Mouse (Mus musculus) frontal cortex, postnatal 10 days (tissue): ENCODE data around the gene Pmvk.

ENCODE experiments used
- DNase-seq, 2 experiments: peaks; one replicate each; pipeline ENCODE4 v3.0.0; 2022; ENCODE audit warnings: low spot score in 2 of 2, mixed read lengths in 1 of 2

The Pmvk gene

DNA sequence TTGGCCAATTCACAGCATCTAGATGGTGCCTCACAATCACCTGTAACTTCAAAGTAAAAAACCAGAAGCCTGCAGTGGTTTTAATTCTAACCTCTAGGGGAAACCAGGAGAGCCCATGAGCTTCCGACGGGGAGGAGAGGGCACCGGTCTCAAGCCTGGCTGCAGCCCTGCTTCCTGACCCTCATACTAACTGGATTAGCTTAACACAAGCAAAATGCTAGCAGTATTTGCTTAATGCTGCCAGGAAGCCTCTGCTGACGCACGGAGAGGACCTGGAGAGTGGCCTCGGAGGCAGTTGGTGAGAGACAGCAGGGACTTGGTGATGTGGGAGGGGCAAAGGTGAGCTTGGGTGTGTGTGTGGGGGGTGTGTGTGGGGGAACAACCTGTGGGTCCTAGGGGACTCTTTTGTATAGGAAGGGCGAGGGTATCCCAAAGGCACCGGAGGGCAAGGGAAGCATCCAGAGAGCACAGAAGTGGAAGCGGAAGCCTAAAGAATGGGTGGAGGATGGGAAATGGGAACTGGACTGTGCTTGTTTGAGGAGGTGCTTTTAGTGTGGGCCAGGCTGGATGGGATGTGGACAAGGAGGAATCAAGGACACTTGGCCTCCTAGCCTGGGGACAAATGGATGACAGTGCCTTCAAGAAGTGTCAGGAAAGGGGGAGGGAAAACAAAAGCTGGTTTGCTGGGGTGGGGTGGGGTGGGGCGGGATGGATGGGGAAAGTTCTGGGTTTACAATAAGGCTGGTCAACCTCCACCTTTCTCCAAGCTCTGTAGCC lies at the start of gene Pmvk:
Gene Pmvk, plus strand, starts transcription at position 141 of the 777 bp plus-strand sequence.
- DNase-seq = no peak

- no peak for DNase-seq
Observed at GRCm38 (mm10) chr3:89406887-89407286, 47.5 kb upstream of the Pmvk start.

DNA sequence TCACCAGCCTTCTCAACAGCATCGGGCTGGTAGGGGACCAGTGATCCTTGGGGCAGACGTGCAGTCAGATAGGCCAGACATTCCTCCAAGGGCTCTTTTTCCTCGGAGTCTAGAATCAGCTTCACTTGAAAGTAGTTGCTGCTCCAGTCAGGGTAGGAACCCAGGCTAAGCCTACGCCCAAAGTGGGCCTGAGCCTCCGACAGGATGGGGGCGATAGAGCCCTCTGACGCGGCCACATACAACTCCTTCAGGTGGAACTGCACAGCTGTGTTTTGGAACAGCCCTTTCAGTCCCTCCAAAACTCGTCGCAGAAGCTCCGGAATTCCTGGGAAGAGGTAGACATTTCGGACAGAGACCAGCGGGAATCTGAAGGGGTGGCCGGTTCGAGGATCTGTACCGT lies 45.9 kb upstream of the Pmvk start:
- DNase-seq = no peak

- no peak for DNase-seq
Observed at GRCm38 (mm10) chr3:89409701-89410100, 44.6 kb upstream of the Pmvk start.

DNA sequence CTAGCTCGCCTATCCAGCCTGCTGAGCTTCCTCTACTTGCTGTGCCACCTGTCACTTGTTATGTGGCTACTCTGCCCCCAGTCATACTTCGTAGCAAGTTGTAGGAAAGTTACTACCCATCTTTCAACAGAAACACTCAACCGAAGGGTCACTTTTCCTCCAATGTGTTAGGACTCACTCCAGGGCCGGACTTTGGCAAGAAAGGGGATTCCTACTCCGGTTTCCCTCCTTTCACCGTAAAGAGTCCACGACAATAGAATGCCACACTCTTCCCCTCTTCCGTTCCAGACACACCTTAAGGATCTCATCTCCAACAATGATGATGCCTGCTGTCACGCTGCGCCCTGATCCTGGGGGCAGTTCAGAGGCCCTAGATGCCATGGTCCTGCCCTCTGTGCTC lies 43.5 kb upstream of the Pmvk start:
- no peak for DNase-seq

DNA sequence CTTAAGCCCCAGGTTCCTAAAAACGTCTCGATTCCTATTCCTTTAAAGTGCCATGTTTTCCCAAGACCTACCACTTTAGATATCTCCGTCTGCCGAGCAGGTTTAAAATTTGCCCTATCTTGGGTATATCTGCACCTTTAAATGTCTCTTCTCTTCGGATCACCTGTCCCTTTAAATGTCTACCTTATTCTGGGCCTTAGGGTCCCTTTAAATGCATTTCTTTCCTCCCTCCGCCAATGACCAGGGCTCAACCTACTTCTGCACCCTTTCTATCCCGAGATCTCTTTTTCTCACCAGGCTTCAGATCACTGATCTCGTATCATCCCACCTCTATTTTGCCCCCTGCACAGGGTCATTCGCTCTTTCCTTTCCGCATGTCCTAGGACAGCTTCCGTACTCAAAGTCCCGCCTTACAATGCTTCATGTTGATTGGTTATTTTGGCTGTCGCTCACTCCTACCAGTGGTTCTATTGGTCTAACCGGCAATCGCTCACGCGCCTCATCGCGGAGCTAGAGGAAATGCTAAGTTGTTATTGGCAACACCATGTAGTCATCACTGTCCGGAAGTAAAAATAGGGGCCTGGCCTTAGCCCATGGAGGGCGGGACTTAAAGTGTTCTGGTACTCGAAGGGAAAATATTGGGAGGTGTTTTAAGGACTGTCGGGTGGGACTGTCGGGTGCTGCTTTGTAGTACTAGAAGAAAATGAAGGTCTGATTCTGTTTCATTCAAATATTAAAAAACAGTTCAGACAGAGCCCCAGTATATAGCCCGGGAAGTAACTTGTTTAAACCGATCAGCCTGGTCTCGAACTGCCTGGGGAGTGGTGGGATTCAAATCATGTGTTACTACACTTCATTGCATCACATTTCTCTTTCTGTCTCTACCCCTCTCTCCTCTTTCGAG lies 42.6 kb upstream of the Pmvk start, which contains the start of gene Flad1:
Gene Flad1, minus strand, starts transcription at position 381 of the 904 bp plus-strand sequence.
- peak; percentile 99 for DNase-seq

DNA sequence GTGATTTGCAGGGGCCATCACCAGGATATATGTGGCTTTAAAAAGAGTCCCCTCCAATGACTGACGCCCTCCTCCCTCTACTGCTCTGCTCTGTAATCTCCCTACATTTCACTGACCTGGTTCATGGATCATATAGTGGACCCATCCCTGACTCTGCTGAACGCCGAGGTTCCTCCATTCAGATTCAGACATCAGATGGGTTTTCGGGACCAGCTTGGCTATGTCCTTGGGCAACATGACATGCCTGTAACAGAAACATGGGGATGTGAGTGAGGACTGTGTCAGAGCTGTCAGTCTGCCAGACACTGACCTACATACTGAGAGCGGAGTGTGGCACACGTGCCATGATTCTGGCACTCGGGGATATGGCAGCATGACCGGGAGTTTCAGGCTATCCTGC lies 38.2 kb upstream of the Pmvk start:
- DNase-seq = no peak

DNA sequence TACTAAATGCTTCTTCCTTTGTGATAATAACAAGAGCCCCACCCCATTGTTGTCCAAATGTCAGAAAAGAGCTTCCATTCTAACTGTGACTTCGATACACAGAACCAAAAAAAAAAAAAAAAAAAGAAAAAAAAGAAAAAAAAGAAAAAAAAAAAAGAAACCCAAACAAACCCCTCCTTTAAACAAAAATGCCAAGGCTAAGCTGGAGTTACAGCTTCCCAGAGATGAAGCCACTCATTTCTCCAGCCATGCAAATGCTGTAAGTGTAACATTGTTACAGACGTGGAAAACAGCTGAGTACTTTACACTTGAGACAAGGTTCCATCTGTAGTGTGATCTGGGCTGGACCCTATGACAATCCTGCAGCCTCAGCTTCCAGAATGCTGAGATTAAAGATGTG lies 37.2 kb upstream of the Pmvk start:
- no peak for DNase-seq

DNA sequence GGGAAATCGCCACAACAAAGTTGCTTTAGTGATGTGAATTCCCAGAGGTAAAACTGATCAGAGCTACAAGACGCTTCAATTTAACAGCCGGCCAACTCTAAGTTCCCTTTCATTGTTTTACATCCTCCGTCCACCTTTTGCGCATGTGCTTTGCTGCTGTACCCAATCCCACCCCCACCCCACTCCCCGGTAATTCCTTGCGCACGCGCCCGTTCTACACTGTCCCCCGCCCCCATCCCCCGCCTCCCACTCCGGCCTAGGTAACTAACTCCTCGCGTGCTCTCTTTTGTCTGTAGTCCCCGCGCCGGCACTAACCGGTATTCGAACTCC lies 36.5 kb upstream of the Pmvk start:
- DNase-seq = no peak

DNA sequence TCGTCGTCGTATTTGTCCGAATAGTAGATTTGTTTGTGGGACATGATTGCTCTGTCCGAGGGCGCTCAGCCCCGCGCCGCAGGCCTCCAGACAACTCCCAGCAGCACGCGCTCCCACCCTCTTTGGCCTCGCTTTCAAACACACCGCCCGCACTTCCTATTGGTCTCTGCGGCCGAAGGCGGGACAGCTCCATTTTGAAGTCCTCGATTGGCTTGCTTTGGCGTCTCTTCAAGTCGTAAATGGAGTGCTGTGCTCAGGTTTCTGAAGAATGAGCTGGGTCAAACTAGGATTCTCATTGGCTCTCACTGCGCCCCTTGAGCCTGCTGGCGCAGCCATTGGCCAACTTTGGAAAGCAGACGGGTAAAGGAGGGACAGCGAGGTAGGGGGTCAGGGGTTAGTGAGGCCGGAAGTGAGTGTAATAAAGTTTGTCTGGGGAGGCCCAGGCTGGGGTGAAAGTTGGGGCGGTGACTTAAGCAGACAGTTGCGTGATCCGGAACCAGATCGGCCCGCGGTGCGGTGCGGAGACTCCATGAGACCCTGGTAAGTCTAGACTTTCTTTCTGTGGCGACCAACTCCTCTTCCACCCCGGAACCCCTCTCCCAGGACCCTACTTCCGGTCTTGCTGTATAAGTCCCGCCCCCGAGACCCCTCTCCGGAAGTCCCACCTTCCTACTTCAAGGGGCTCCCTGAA lies 36.0 kb upstream of the Pmvk start, which contains the start of the genes Cks1b and Shc1:
Gene Cks1b, minus strand, starts transcription at position 214 of the 691 bp plus-strand sequence.
Gene Shc1, plus strand, starts transcription at position 274 of the 691 bp plus-strand sequence.
- DNase-seq = peak; percentile 92 to 96

GRCm38 (mm10) chr3:89418861-89419250 lies 35.5 kb upstream of the Pmvk start:
- peak in 1 of 2 experiments; percentile 50 for DNase-seq

DNA sequence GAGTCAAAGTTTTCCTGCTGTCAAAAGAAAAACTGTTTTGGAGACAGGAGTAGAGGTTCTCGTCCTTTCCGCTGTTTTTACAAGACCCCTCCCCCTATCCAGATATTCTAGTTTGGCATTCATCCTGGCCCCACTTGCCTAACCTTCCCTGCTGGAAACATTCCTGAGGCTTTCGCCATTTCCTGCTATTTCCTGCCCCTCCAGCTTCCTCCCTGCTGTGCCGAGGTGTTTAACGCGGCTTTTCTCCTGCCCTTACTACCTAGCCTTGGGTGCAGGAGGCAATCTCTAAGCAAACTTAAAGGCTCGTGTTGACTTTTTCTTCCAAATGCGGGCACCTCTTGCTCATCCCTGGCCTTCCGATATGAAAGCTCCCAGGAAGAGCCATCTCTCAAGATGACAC lies 34.8 kb upstream of the Pmvk start:
- no peak for DNase-seq

DNA sequence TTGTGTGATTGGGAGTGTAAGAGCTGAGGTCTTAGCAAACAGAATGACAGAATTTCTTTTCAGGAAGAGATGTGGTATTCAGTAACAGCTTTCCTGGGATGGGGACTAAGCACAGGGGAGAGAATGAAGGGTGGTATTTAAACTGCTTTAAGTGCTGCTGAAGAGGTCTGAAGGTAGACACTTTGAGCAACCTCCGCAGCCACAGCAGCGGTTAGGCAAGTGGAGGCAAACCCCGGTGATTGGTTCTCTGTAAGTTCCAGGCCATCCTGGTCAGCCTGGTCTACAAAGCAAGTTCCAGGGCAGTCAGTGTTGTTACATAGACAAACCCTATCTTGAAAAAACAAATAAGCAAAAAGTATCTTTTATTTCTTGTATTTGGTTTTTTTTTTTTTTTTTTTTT lies 34.4 kb upstream of the Pmvk start:
- DNase-seq = no peak

- no peak for DNase-seq
Observed at GRCm38 (mm10) chr3:89420421-89420820, 33.9 kb upstream of the Pmvk start.

DNA sequence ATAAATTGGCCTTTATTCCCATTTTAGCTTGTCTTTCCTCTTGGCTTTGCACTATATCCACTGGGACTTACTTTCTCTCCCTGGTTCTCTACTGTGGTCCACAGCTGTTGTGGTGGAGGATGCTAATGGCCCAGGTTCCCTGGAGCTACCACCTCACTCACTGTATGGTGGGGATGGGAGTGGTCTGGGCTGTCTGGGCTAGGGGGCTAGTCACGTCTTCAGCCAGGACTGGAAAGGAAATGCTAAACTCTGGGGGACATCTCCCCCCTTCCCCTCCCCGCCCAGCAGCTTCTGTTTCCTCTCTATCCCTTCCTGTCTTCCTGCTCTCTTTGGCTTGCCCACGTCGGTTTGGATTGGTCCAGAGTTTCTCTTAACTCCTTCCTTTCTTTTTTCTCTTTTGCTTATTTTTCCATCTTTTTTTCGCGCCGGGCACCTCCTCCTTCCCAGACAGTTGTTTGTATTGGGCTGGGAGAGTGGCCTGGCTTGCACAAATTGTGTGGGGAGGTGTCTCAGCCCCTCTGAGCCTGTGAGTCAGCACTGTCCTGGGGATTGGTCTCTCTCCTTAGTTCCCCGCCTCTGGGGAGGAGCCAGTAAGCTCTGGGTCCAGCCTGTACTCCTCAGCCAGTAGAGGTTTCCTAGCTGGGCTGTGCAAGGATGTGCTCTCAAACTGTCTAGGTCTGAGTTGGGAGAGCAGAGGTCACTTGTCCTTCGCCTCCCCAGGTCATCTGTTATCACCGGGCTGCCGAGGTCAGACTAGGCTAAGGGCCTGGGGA lies 33.2 kb upstream of the Pmvk start:
- peak; percentile 62 to 70 for DNase-seq

DNA sequence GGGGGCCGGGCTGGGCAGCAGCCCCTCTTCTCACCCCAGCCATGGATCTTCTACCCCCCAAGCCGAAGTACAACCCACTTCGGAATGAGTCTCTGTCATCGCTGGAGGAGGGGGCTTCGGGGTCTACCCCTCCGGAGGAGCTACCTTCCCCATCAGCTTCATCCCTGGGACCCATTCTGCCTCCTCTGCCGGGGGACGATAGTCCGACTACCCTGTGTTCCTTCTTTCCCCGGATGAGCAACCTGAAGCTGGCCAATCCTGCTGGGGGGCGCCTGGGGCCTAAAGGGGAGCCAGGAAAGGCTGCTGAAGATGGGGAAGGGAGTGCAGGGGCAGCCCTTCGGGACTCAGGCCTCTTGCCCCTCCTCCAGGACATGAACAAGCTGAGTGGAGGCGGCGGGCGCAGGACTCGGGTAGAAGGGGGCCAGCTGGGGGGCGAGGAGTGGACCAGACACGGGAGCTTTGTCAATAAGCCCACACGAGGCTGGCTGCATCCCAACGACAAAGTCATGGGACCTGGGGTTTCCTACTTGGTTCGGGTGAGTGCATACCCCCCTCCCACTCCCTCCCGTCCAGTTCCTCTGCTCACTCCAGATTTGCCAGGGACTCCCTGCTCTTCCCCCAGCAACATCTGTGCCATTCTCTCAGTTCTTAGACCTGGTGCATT lies 32.4 kb upstream of the Pmvk start:
- DNase-seq = no peak

- DNase-seq = no peak
Observed at GRCm38 (mm10) chr3:89422556-89423205, 31.7 kb upstream of the Pmvk start.

DNA sequence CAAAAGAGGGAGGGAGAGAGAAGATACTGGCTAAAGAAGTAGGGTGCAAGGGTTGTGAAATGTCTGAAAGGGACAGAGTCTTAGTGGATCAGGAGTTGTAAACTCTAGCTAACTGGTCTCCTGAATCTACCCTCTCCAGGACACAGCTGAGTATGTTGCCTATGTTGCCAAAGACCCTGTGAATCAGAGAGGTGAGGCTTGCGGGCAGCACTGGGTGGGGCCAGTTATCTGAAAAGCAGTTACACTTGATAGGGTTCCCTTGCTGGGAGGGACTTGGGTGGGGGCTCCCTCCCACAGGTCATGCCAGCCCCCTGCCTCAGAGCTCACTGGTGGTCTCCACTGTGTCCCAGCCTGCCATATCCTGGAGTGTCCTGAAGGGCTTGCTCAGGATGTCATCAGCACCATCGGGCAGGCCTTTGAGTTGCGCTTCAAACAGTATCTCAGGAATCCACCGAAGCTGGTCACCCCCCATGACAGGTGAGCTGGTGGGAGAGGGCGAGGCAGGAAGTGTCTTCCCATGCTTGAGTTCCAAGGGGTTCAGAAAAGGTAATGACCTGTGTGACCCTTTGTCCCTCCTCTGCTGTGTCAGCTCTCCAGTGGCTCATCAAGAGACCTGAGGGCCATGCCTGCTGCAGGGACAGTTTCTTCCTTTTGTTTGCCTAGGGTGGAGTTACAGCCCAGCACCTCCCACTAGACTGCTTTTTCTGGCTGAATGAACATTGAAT lies 29.8 kb upstream of the Pmvk start:
- no peak for DNase-seq

- no peak for DNase-seq
Observed at GRCm38 (mm10) chr3:89425141-89425525, 29.2 kb upstream of the Pmvk start.

GRCm38 (mm10) chr3:89425876-89426275 lies 28.5 kb upstream of the Pmvk start:
- DNase-seq = no peak
